In genomic region chr5:34761934-34762611, GRCm38 (mm10) we compare ENCODE assay signal across 8 mouse cellular contexts. TPM values are rescaled to one million over a fixed set of nuclear protein-coding genes. Genes with fewer than 3 reads are reported as not detected.
DNase-seq lines count a peak whose midpoint lies in the region; ATAC-seq and TF ChIP-seq lines count a peak whose summit lies in the region.

No protein-coding gene starts in this region.

- TF ChIP-seq EP300 in heart, adult 2 months (IDR thresholded peaks at IDR 0.05; ENCODE audit: insufficient read depth, low read depth, low read length), result no peak

- TF ChIP-seq POLR2A in heart, adult 2 months (IDR thresholded peaks at IDR 0.05; ENCODE audit: insufficient read depth, low read depth, low read length), result no peak
- no peak for TF ChIP-seq POLR2A in limb, embryonic 14.5 days (IDR thresholded peaks at IDR 0.05; ENCODE audit: borderline replicate concordance, extremely low read depth, insufficient read depth, insufficient read length)

- H3K79me2 ChIP-seq in heart, adult 2 months (replicated peaks; ENCODE audit: control insufficient read depth, insufficient read depth, low read length), result no peaks in the 10 kb centered on the region

- no peaks in the 10 kb centered on the region for H3K36me3 ChIP-seq in embryonic facial prominence, embryonic 12.5 days
- no peaks in the 10 kb centered on the region for H3K36me3 ChIP-seq in heart, adult 2 months (ENCODE audit: control insufficient read depth, insufficient read depth, low read length)
- H3K36me3 ChIP-seq in limb, embryonic 14.5 days (ENCODE audit: control insufficient read depth, insufficient read depth, low read length), result no peaks in the 10 kb centered on the region
- no peaks in the 10 kb centered on the region for H3K36me3 ChIP-seq in midbrain, embryonic 15.5 days (replicated peaks)

- no peaks in the 10 kb centered on the region for H3K27me3 ChIP-seq in embryonic facial prominence, embryonic 12.5 days
- no peaks in the 10 kb centered on the region for H3K27me3 ChIP-seq in heart, adult 2 months (ENCODE audit: control insufficient read depth, insufficient read depth, low read length)
- no peaks in the 10 kb centered on the region for H3K27me3 ChIP-seq in limb, embryonic 14.5 days (ENCODE audit: control insufficient read depth, insufficient read depth, low read length)
- no peaks in the 10 kb centered on the region for H3K27me3 ChIP-seq in midbrain, embryonic 15.5 days (replicated peaks)

- under 1% methylated on average over 52 of the region's 54 CpGs for WGBS in embryonic facial prominence, embryonic 12.5 days
- under 1% methylated on average over 54 of the region's 54 CpGs for WGBS in heart, adult 2 months
- 2% methylated on average over 27 of the region's 54 CpGs for WGBS in limb, embryonic 14.5 days
- whole genome bisulfite sequencing in midbrain, embryonic 15.5 days, result under 1% methylated on average over 37 of the region's 54 CpGs

- peak overlapping the region; percentile 100 for H3K4me3 ChIP-seq in embryonic facial prominence, embryonic 12.5 days
- peak overlapping the region; percentile 65 for H3K4me3 ChIP-seq in heart, adult 2 months
- peak overlapping the region; percentile 96 for H3K4me3 ChIP-seq in limb, embryonic 14.5 days (replicated peaks; ENCODE audit: low read length)
- H3K4me3 ChIP-seq in midbrain, embryonic 15.5 days, result peak overlapping the region; percentile 62

- peaks cover 9% of the 10 kb centered on the region for H3K4me1 ChIP-seq in embryonic facial prominence, embryonic 12.5 days
- peaks cover 6% of the 10 kb centered on the region for H3K4me1 ChIP-seq in heart, adult 2 months (ENCODE audit: control insufficient read depth, insufficient read depth, low read length)
- peaks cover 8% of the 10 kb centered on the region for H3K4me1 ChIP-seq in limb, embryonic 14.5 days (ENCODE audit: control insufficient read depth, insufficient read depth, low read length)
- H3K4me1 ChIP-seq in midbrain, embryonic 15.5 days, result peaks cover 25% of the 10 kb centered on the region

- intact Hi-C loops in heart, adult 2 months (cut with DNase I), result loop anchor here (5.0 to 10.0 kb wide), 2 partner anchors 100 to 247 kb away; partner anchors contain the start of genes Grk4, Nop14 and Tnip2

- peak; percentile 13 to 18 for DNase-seq in CD8-positive naive resting alpha-beta T cell, adult 2 months (ENCODE audit: low read depth in 2 of 2, low spot score in 2 of 2)
- peak; percentile 26 for DNase-seq in adrenal gland, adult 8-10 months
- no peak for DNase-seq in heart, adult 2 months
- peak; percentile 43 for DNase-seq in kidney, adult 9 months
- peak; percentile 18 for DNase-seq in limb, embryonic 14.5 days (ENCODE audit: low spot score)
- DNase-seq in testis, postnatal 14 days (ENCODE audit: low spot score), result peak; percentile 77

- no peaks in the 10 kb centered on the region for H3K9me3 ChIP-seq in embryonic facial prominence, embryonic 12.5 days
- H3K9me3 ChIP-seq in limb, embryonic 14.5 days (ENCODE audit: control insufficient read depth, low read length), result no peaks in the 10 kb centered on the region
- H3K9me3 ChIP-seq in midbrain, embryonic 15.5 days, result no peaks in the 10 kb centered on the region

- peak overlapping the region; percentile 84 for H3K4me2 ChIP-seq in embryonic facial prominence, embryonic 12.5 days (replicated peaks)
- peak overlapping the region; percentile 60 for H3K4me2 ChIP-seq in limb, embryonic 14.5 days (replicated peaks; ENCODE audit: low read depth, low read length, severe bottlenecking)
- H3K4me2 ChIP-seq in midbrain, embryonic 15.5 days, result peak overlapping the region; percentile 74

- no peak for TF ChIP-seq CTCF in heart, adult 2 months (IDR thresholded peaks at IDR 0.05)

- peak overlapping the region; percentile 92 for H3K27ac ChIP-seq in embryonic facial prominence, embryonic 12.5 days
- peak overlapping the region; percentile 82 for H3K27ac ChIP-seq in heart, adult 2 months
- H3K27ac ChIP-seq in limb, embryonic 14.5 days (replicated peaks; ENCODE audit: low read depth, low read length), result peak overlapping the region; percentile 90
- peak overlapping the region; percentile 90 for H3K27ac ChIP-seq in midbrain, embryonic 15.5 days

- peak overlapping the region; percentile 97 for H3K9ac ChIP-seq in embryonic facial prominence, embryonic 12.5 days
- peak overlapping the region; percentile 85 for H3K9ac ChIP-seq in heart, adult 2 months (ENCODE audit: low read depth, low read length)
- H3K9ac ChIP-seq in limb, embryonic 14.5 days (ENCODE audit: low read depth, low read length, severe bottlenecking), result peak overlapping the region; percentile 93
- H3K9ac ChIP-seq in midbrain, embryonic 15.5 days, result peak overlapping the region; percentile 71

- peak; percentile 64 for ATAC-seq in embryonic facial prominence, embryonic 12.5 days (ENCODE audit: insufficient number of reproducible peaks, insufficient read depth, low FRiP score, low TSS enrichment)
- peak; percentile 27 for ATAC-seq in limb, embryonic 14.5 days (ENCODE audit: low FRiP score, low read depth)
- peak; percentile 68 for ATAC-seq in midbrain, embryonic 15.5 days (replicated peaks)

RNA-seq across cellular contexts. Expression of gene Htt, which starts 0.5 kb away (rescaled TPM):
- 10 to 100 TPM; 37.5 to 66.3 (median 47.0) TPM for total RNA-seq in adrenal gland, adult 8-10 months (2022)
- 18.1 and 20.5 TPM in 2 replicates for polyA plus RNA-seq in embryonic facial prominence, embryonic 12.5 days (2016; fragmentation: Nextera tagmentation; extraction: Ambion mirVana)
- 10 to 100 TPM; 11.5 to 12.0 TPM for total RNA-seq in heart, adult 2 months (2021)
- 6.5 and 11.0 TPM in 2 replicates for polyA plus RNA-seq in heart, adult 2 months (2012; rRNA removed)
- polyA plus RNA-seq in limb, embryonic 14.5 days (2012; rRNA removed), result 22.9 and 24.5 TPM in 2 replicates
- polyA plus RNA-seq in limb, embryonic 14.5 days (2014; fragmentation: Nextera tagmentation; extraction: Ambion mirVana), result 16.2 and 17.9 TPM in 2 replicates
- polyA plus RNA-seq in midbrain, embryonic 15.5 days (2015; fragmentation: Nextera tagmentation; extraction: Ambion mirVana), result 15.8 and 17.1 TPM in 2 replicates

Comparison
In these comparisons a context has a peak if more than half of its experiments do, and no peak if none do; other contexts are left out.
1. DNase-seq: peak in CD8-positive naive resting alpha-beta T cell, adult 2 months (2 of 2), adrenal gland, adult 8-10 months (single experiment), kidney, adult 9 months (single experiment), limb, embryonic 14.5 days (single experiment) and testis, postnatal 14 days (single experiment); none in heart, adult 2 months (0 of 2).
2. Peak in every context shown above with its lines, with median percentiles within 50 percentile points of each other: ATAC-seq, H3K27ac ChIP-seq, H3K4me2 ChIP-seq, H3K4me3 ChIP-seq and H3K9ac ChIP-seq.